Comparison of ENCODE assay signal across 7 mouse cellular contexts in genomic region chr2:130667559-130667958, GRCm38 (mm10). TPM values are rescaled to one million over a fixed set of nuclear protein-coding genes. Genes with fewer than 3 reads are reported as not detected.
DNase-seq lines count a peak whose midpoint lies in the region; ATAC-seq lines count a peak whose summit lies in the region.

TSS of gene Itpa (plus strand) at chr2:130667610.

- H3K4me3 ChIP-seq in intestine, embryonic 14.5 days (ENCODE audit: low read depth, low read length), result peak within 1 kb of the TSS; percentile 76

- peak; percentile 51; the same call in 1 of the 2 replicates for ATAC-seq in intestine, embryonic 14.5 days (replicated peaks; ENCODE audit: low FRiP score, low TSS enrichment, low read depth)

- no peaks in the 10 kb centered on the region for H3K9me3 ChIP-seq in intestine, embryonic 14.5 days (ENCODE audit: control insufficient read depth, low read length)

- peak within 1 kb of the TSS; percentile 83; the same call in 1 of the 2 replicates for H3K27ac ChIP-seq in intestine, embryonic 14.5 days (ENCODE audit: low read depth)

- H3K36me3 ChIP-seq in intestine, embryonic 14.5 days (ENCODE audit: control insufficient read depth, insufficient read depth, low read length), result peaks cover 16% of the 10 kb centered on the region

- peak within 1 kb of the TSS; percentile 78 for H3K9ac ChIP-seq in intestine, embryonic 14.5 days (ENCODE audit: low read length)

- WGBS in intestine, embryonic 14.5 days, result under 1% methylated on average over 31 of the region's 31 CpGs

- H3K4me1 ChIP-seq in intestine, embryonic 14.5 days (replicated peaks; ENCODE audit: control insufficient read depth, insufficient read depth, low read length), result peaks cover 17% of the 10 kb centered on the region; the same call in 1 of the 2 replicates

- peak within 1 kb of the TSS; percentile 96 for H3K4me2 ChIP-seq in intestine, embryonic 14.5 days (ENCODE audit: low read length)

- DNase-seq in adrenal gland, adult (ENCODE audit: inconsistent age in 2 of 2, low spot score in 1 of 2), result peak; percentile 90 to 95
- DNase-seq in embryo, embryonic 10 days (ENCODE audit: low spot score), result peak; percentile 94
- peak; percentile 89 for DNase-seq in gastrocnemius, postnatal 14 days
- peak; percentile 87 for DNase-seq in intestine, embryonic 14.5 days (ENCODE audit: low spot score)
- peak; percentile 85 for DNase-seq in left cerebral cortex, postnatal 14 days (ENCODE audit: low spot score in 2 of 2)
- DNase-seq in mesoderm, embryonic 11.5 days (ENCODE audit: low read depth, low spot score), result peak; percentile 92
- DNase-seq in right cerebral cortex, postnatal 36 days (ENCODE audit: low spot score in 2 of 2), result peak; percentile 80 to 86

- no peaks in the 10 kb centered on the region for H3K27me3 ChIP-seq in intestine, embryonic 14.5 days (replicated peaks; ENCODE audit: control insufficient read depth, insufficient read depth, low read length)

- intact Hi-C loops in gastrocnemius, postnatal 14 days (cut with DNase I; ENCODE audit: low total_unique reads), result no loop called here
- intact Hi-C loops in left cerebral cortex, postnatal 14 days (cut with DNase I), result no loop called here

RNA-seq across cellular contexts. Expression of gene Itpa, which starts in this region (rescaled TPM):
- 10 to 100 TPM; 10.7 to 12.5 TPM for total RNA-seq in gastrocnemius, postnatal 14 days (2021)
- 86.7 and 95.7 TPM in 2 replicates for polyA plus RNA-seq in intestine, embryonic 14.5 days (2014; fragmentation: Nextera tagmentation; extraction: Ambion mirVana)
- total RNA-seq in left cerebral cortex, postnatal 14 days (2021), result 10 to 100 TPM; 40.4 to 41.9 TPM

Comparison
In these comparisons a context has a peak if more than half of its experiments do, and no peak if none do; other contexts are left out.
1. Peak in every context shown above with its lines: DNase-seq, ATAC-seq, H3K4me3 ChIP-seq and H3K27ac ChIP-seq.